Mouse (Mus musculus) hindbrain, embryonic 16.5 days (tissue): Measurements from ENCODE around the gene Cpsf4l. TPM values are rescaled to one million over a fixed set of nuclear protein-coding genes. Genes with fewer than 3 reads are reported as not detected.

Source experiments
- ATAC-seq: fragments of 200-750 bp; cut with Nextera tagmentation; 2 replicates; pipeline ENCODE4 v1.8.0; 2017; ENCODE audit warnings: moderate TSS enrichment, moderate library complexity
- H3K27ac ChIP-seq: fragments of 300-500 bp; sonication (generic); 2 replicates; pipeline ENCODE4 v1.5.1; 2014; ENCODE audit warnings: low read depth, mild to moderate bottlenecking, control low read depth, low read length, moderate library complexity
- H3K27me3 ChIP-seq: fragments of 300-500 bp; sonication (generic); replicated peaks from 2 replicates; pipeline ENCODE4 v1.6.1; 2014; ENCODE audit warnings: low read length; ENCODE audit not compliant: control insufficient read depth, insufficient read depth
- H3K36me3 ChIP-seq: fragments of 300-500 bp; sonication (generic); 2 replicates; pipeline ENCODE4 v1.6.1; 2014; ENCODE audit warnings: mild to moderate bottlenecking, low read length, moderate library complexity, mixed read lengths; ENCODE audit not compliant: control insufficient read depth, insufficient read depth
- H3K4me1 ChIP-seq: fragments of 300-500 bp; sonication (generic); 2 replicates; pipeline ENCODE4 v1.6.1; 2014; ENCODE audit warnings: low read depth, low read length; ENCODE audit not compliant: control insufficient read depth, insufficient read depth
- H3K4me2 ChIP-seq: fragments of 300-500 bp; sonication (generic); 2 replicates; pipeline ENCODE4 v1.6.1; 2014; ENCODE audit warnings: mild to moderate bottlenecking, low read length, control low read depth, moderate library complexity
- H3K4me3 ChIP-seq: fragments of 300-500 bp; sonication (generic); 2 replicates; pipeline ENCODE4 v1.5.1; 2014; ENCODE audit warnings: mild to moderate bottlenecking, low read length, control low read depth, moderate library complexity
- H3K9ac ChIP-seq: fragments of 300-500 bp; sonication (generic); 2 replicates; pipeline ENCODE4 v1.6.1; 2014; ENCODE audit warnings: low read depth, mild to moderate bottlenecking, control low read depth, low read length, moderate library complexity
- H3K9me3 ChIP-seq: fragments of 300-500 bp; sonication (generic); 2 replicates; pipeline ENCODE4 v1.6.1; 2014; ENCODE audit warnings: mild to moderate bottlenecking, low read length, moderate library complexity; ENCODE audit not compliant: control insufficient read depth
- WGBS: fragments of 180-500 bp; shearing (Covaris S2); extraction: QIAGEN DNeasy Blood & Tissue Kit; methylation state at CpG from one replicate; pipeline ENCODE4 v1.1.7; 2014; 5-methylcytosine and 5-hydroxymethylcytosine counted together
- polyA plus RNA-seq: library from polyadenylated mRNA; unstranded; fragments of >200 nt; fragmentation: Nextera tagmentation; extraction: Ambion mirVana; gene quantifications from 2 replicates; pipeline ENCODE4 v1.2.1, GENCODE M21; 2015

Cpsf4l gene
- polyA plus RNA-seq, 1 experiment from 2014 or later, result 0.19 TPM

- H3K4me3 ChIP-seq, result no peak overlapping the region
- peaks cover 78% of the 10 kb centered on the region for H3K36me3 ChIP-seq
- no peaks in the 10 kb centered on the region for H3K9me3 ChIP-seq
- peak overlapping the region; percentile 68; the same call in 1 of the 2 replicates for H3K27ac ChIP-seq
- H3K4me1 ChIP-seq, result peaks cover 8% of the 10 kb centered on the region
- 76% methylated on average over 8 of the region's 8 CpGs for WGBS
- H3K9ac ChIP-seq, result no peak overlapping the region
- no peak overlapping the region for H3K4me2 ChIP-seq
- peak; percentile 76 for ATAC-seq
- no peaks in the 10 kb centered on the region for H3K27me3 ChIP-seq
Observed at GRCm38 (mm10) chr11:113656511-113656932, 53.3 kb downstream of the Cpsf4l start.

GRCm38 (mm10) chr11:113654561-113655270, 55.1 kb downstream of the Cpsf4l start:
- Histone ChIP-seq H3K27ac (no peak overlapping the region), H3K36me3 (peaks cover 65% of the 10 kb centered on the region), H3K4me3 (no peak overlapping the region), H3K4me2 (no peak overlapping the region), H3K9me3 (no peaks in the 10 kb centered on the region), H3K4me1 (peaks cover 17% of the 10 kb centered on the region), H3K27me3 (no peaks in the 10 kb centered on the region), H3K9ac (no peak overlapping the region)
- ATAC-seq, result no peak
- 71% methylated on average over 18 of the region's 18 CpGs for WGBS

GRCm38 (mm10) chr11:113654105-113654504, 55.7 kb downstream of the Cpsf4l start:
- Histone ChIP-seq H3K9me3 (no peaks in the 10 kb centered on the region), H3K4me2 (no peak overlapping the region), H3K4me3 (no peak overlapping the region), H3K36me3 (peaks cover 58% of the 10 kb centered on the region), H3K9ac (no peak overlapping the region), H3K27me3 (no peaks in the 10 kb centered on the region), H3K27ac (no peak overlapping the region), H3K4me1 (peaks cover 17% of the 10 kb centered on the region)
- no peak for ATAC-seq
- WGBS, result 87% methylated on average over 15 of the region's 15 CpGs

- 80% methylated on average over 6 of the region's 6 CpGs for WGBS
- H3K4me2 ChIP-seq, result no peak overlapping the region
- peaks cover 23% of the 10 kb centered on the region for H3K4me1 ChIP-seq
- H3K27ac ChIP-seq, result no peak overlapping the region
- H3K36me3 ChIP-seq, result peaks cover 47% of the 10 kb centered on the region
- no peaks in the 10 kb centered on the region for H3K27me3 ChIP-seq
- H3K4me3 ChIP-seq, result no peak overlapping the region
- no peak overlapping the region for H3K9ac ChIP-seq
- no peaks in the 10 kb centered on the region for H3K9me3 ChIP-seq
- no peak for ATAC-seq
Observed at GRCm38 (mm10) chr11:113652516-113652915, 57.3 kb downstream of the Cpsf4l start.

- Histone ChIP-seq H3K36me3 (peaks cover 44% of the 10 kb centered on the region), H3K27me3 (no peaks in the 10 kb centered on the region), H3K4me1 (peaks cover 19% of the 10 kb centered on the region), H3K27ac (peak overlapping the region; percentile 46; the same call in 1 of the 2 replicates), H3K9me3 (no peaks in the 10 kb centered on the region), H3K4me2 (no peak overlapping the region), H3K4me3 (no peak overlapping the region), H3K9ac (no peak overlapping the region)
- ATAC-seq, result no peak
- 49% methylated on average over 8 of the region's 8 CpGs for WGBS
Observed at GRCm38 (mm10) chr11:113651907-113652273, 57.9 kb downstream of the Cpsf4l start.

- 62% methylated on average over 22 of the region's 22 CpGs for WGBS
- no peak overlapping the region for H3K9ac ChIP-seq
- H3K9me3 ChIP-seq, result no peaks in the 10 kb centered on the region
- peak overlapping the region; percentile 46; the same call in 1 of the 2 replicates for H3K27ac ChIP-seq
- no peak overlapping the region for H3K4me2 ChIP-seq
- H3K4me1 ChIP-seq, result peaks cover 17% of the 10 kb centered on the region
- no peak overlapping the region for H3K4me3 ChIP-seq
- no peaks in the 10 kb centered on the region for H3K27me3 ChIP-seq
- no peak for ATAC-seq
- H3K36me3 ChIP-seq, result peaks cover 39% of the 10 kb centered on the region
Observed at GRCm38 (mm10) chr11:113651206-113651906, 58.5 kb downstream of the Cpsf4l start.

GRCm38 (mm10) chr11:113649353-113650210, 60.2 kb downstream of the Cpsf4l start, which contains the start of gene Slc39a11:
TSS of gene Slc39a11 (minus strand) at chr11:113650079.
- Histone ChIP-seq H3K9me3 (no peaks in the 10 kb centered on the region), H3K4me1 (peaks cover 16% of the 10 kb centered on the region), H3K36me3 (peaks cover 25% of the 10 kb centered on the region), H3K4me2 (peak within 1 kb of the TSS; percentile 78), H3K27ac (peak within 1 kb of the TSS; percentile 95), H3K27me3 (no peaks in the 10 kb centered on the region), H3K9ac (peak within 1 kb of the TSS; percentile 95), H3K4me3 (peak within 1 kb of the TSS; percentile 89)
- WGBS, result under 1% methylated on average over 79 of the region's 91 CpGs
- ATAC-seq, result peak; percentile 82

- WGBS, result 41% methylated on average over 26 of the region's 26 CpGs
- Histone ChIP-seq H3K9me3 (no peaks in the 10 kb centered on the region), H3K4me2 (peak within 1 kb of the TSS; percentile 78), H3K4me3 (peak within 1 kb of the TSS; percentile 89), H3K27ac (peak within 1 kb of the TSS; percentile 95), H3K36me3 (peaks cover 18% of the 10 kb centered on the region), H3K9ac (peak within 1 kb of the TSS; percentile 95), H3K4me1 (peaks cover 16% of the 10 kb centered on the region), H3K27me3 (no peaks in the 10 kb centered on the region)
- ATAC-seq, result no peak; the same call in 1 of the 2 replicates
Observed at GRCm38 (mm10) chr11:113648690-113649352, 61.0 kb downstream of the Cpsf4l start, which contains the start of gene Cog1. TSS of gene Cog1 (plus strand) at chr11:113649169.
